Comparison of ENCODE assay signal across 11 mouse cellular contexts in the genomic region with DNA sequence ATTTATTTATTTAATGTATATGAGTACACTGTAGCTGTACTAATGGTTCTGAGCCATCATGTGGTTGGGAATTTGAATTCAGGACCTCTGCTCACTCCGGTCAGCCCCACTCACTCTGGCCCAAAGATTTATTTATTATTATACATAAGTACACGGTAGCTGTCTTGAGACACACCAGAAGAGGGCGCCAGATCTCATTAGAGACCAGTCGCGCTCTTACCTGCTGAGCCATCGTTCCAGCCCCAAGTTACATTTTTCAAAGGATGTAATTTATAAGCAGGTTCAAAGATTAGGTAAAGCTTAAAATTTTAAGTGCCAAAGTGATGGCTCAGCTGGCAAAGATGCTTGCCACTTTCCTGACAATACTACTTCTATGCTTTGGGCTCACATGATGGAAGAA. TPM values are rescaled to one million over a fixed set of nuclear protein-coding genes. Genes with fewer than 3 reads are reported as not detected.
A peak's percentile ranks its signal among the peaks of the same experiment; 100 is the strongest.
DNase-seq lines count a peak whose midpoint lies in the region; ATAC-seq and TF ChIP-seq lines count a peak whose summit lies in the region.
"Had no signal": no experiment of that assay in that cellular context is flagged by ENCODE, and none has a peak within 500 bp of the region (broad histone marks: within the 10 kb centered on the region; RNA-seq: fewer than 3 reads in every experiment).

No protein-coding gene starts in this region.

- no peaks in the 10 kb centered on the region for H3K36me3 ChIP-seq in liver, embryonic 12.5 days
- no peaks in the 10 kb centered on the region for H3K36me3 ChIP-seq in CH12.LX (replicated peaks in 1 of 2; ENCODE audit: control insufficient read depth in 1 of 2, insufficient read depth in 1 of 2, low read length in 1 of 2)
- no peaks in the 10 kb centered on the region for H3K36me3 ChIP-seq in hindbrain, postnatal 0 days (ENCODE audit: insufficient read depth, low read length)
- H3K36me3 ChIP-seq: embryonic facial prominence, embryonic 10.5 days; heart, embryonic 15.5 days had no signal

- ATAC-seq in liver, embryonic 12.5 days: no peak
- ATAC-seq in hindbrain, postnatal 0 days: no peak
- ATAC-seq: midbrain, embryonic 16.5 days had no signal

- no peak overlapping the region for H3K4me2 ChIP-seq in liver, embryonic 12.5 days
- no peak overlapping the region for H3K4me2 ChIP-seq in CH12.LX (ENCODE audit: insufficient read depth, low read depth, poor library complexity, severe bottlenecking)
- no peak overlapping the region for H3K4me2 ChIP-seq in hindbrain, postnatal 0 days (ENCODE audit: low read depth, low read length)
- H3K4me2 ChIP-seq: heart, embryonic 15.5 days had no signal

- peak; percentile 30 to 32 for DNase-seq in cerebellum, postnatal 10 days
- no peak for DNase-seq in cerebellum, postnatal 36 days
- peak; percentile 29 for DNase-seq in liver
- DNase-seq in CH12.LX (ENCODE audit: extremely low read depth): no peak
- peak; percentile 49 for DNase-seq in induced T-regulatory cell, adult 2 months (ENCODE audit: low read depth)
- DNase-seq in hindbrain, postnatal 0 days (ENCODE audit: low spot score): no peak
- no peak for DNase-seq in left cerebral cortex, adult 11 months (ENCODE audit: low spot score)

- H3K79me2 ChIP-seq in CH12.LX (replicated peaks; ENCODE audit: control insufficient read depth, extremely low read depth, insufficient read depth, poor library complexity, severe bottlenecking): no peaks in the 10 kb centered on the region

- H3K27ac ChIP-seq in liver, embryonic 12.5 days: no peak overlapping the region
- no peak overlapping the region for H3K27ac ChIP-seq in CH12.LX (ENCODE audit: insufficient read depth, low read depth)
- no peak overlapping the region for H3K27ac ChIP-seq in hindbrain, postnatal 0 days
- H3K27ac ChIP-seq: embryonic facial prominence, embryonic 10.5 days; heart, embryonic 15.5 days had no signal

- TF ChIP-seq POLR2A in CH12.LX (IDR thresholded peaks at IDR 0.05; ENCODE audit: low read depth, low read length): no peak

- no peak overlapping the region for H3K4me3 ChIP-seq in liver, embryonic 12.5 days
- H3K4me3 ChIP-seq in CH12.LX (replicated peaks in 1 of 3; ENCODE audit: low read depth in 2 of 3, low read length in 2 of 3, poor library complexity in 1 of 3): no peak overlapping the region
- H3K4me3 ChIP-seq in hindbrain, postnatal 0 days (ENCODE audit: low read length): no peak overlapping the region
- H3K4me3 ChIP-seq: embryonic facial prominence, embryonic 10.5 days; heart, embryonic 15.5 days had no signal

- no peak for TF ChIP-seq EP300 in CH12.LX (IDR thresholded peaks at IDR 0.05; ENCODE audit: low read length)

- no peak overlapping the region for H3K9ac ChIP-seq in liver, embryonic 12.5 days
- H3K9ac ChIP-seq in CH12.LX (ENCODE audit: insufficient read depth, low read depth): no peak overlapping the region
- H3K9ac ChIP-seq in hindbrain, postnatal 0 days (replicated peaks; ENCODE audit: low read length): no peak overlapping the region
- H3K9ac ChIP-seq: heart, embryonic 15.5 days had no signal

- 57% methylated on average over 6 of the region's 6 CpGs for WGBS in liver, embryonic 12.5 days (ENCODE audit: insufficient replicate concordance)
- 82% methylated on average over 6 of the region's 6 CpGs for WGBS in hindbrain, postnatal 0 days

- H3K4me1 ChIP-seq in liver, embryonic 12.5 days: peaks cover 61% of the 10 kb centered on the region
- H3K4me1 ChIP-seq in CH12.LX (ENCODE audit: control insufficient read depth in 1 of 2, insufficient read depth in 2 of 2): peaks cover 31 to 73% of the 10 kb centered on the region in 2 experiments
- H3K4me1 ChIP-seq in hindbrain, postnatal 0 days (ENCODE audit: insufficient read depth, low read length): no peaks in the 10 kb centered on the region

- peak; percentile 15 to 58; a peak in 2 of 4 replicates for TF ChIP-seq CTCF in CH12.LX (conservative IDR thresholded peaks at IDR 0.05 in 1 of 2, IDR thresholded peaks at IDR 0.05 in 1 of 2; ENCODE audit: low read depth in 2 of 2, low read length in 2 of 2)
- no peak for TF ChIP-seq CTCF in hindbrain, postnatal 0 days (IDR thresholded peaks at IDR 0.05; ENCODE audit: low read depth)

- no peaks in the 10 kb centered on the region for H3K27me3 ChIP-seq in liver, embryonic 12.5 days (replicated peaks)
- H3K27me3 ChIP-seq in CH12.LX (replicated peaks): no peaks in the 10 kb centered on the region
- H3K27me3 ChIP-seq in hindbrain, postnatal 0 days (ENCODE audit: insufficient read depth, low read length): no peaks in the 10 kb centered on the region
- H3K27me3 ChIP-seq: heart, embryonic 15.5 days had no signal

- peak; percentile 35 for TF ChIP-seq RAD21 in CH12.LX (IDR thresholded peaks at IDR 0.05; ENCODE audit: low read depth, low read length)

- in situ Hi-C loops in CH12.LX (cut with MboI; ENCODE audit: low pct_ligation_motif_present, low pct_unique_long_range_greater_than_20kb, low sequenced_read_pairs): no loop called here

- dilution Hi-C loops in CH12.LX (cut with MboI; ENCODE audit: extremely low pct_ligation_motif_present, extremely low pct_unique_long_range_greater_than_20kb, low sequenced_read_pairs): no loop called here

- H3K9me3 ChIP-seq in liver, embryonic 12.5 days (replicated peaks): no peaks in the 10 kb centered on the region
- peaks cover 2% of the 10 kb centered on the region for H3K9me3 ChIP-seq in CH12.LX (replicated peaks; ENCODE audit: low read length)
- no peaks in the 10 kb centered on the region for H3K9me3 ChIP-seq in hindbrain, postnatal 0 days (ENCODE audit: low read length)
- H3K9me3 ChIP-seq: embryonic facial prominence, embryonic 10.5 days; heart, embryonic 15.5 days had no signal

TF ChIP-seq in CH12.LX, 34 proteins besides CTCF, POLR2A, EP300 and RAD21:
- no peak for TF ChIP-seq RCOR1 (conservative IDR thresholded peaks at IDR 0.05; ENCODE audit: low read depth, low read length)
- TF ChIP-seq E2F4 (IDR thresholded peaks at IDR 0.05; ENCODE audit: insufficient replicate concordance, low read depth, low read length): no peak
- peak; percentile 39; the same call in 1 of the 2 replicates for TF ChIP-seq SMC3 (IDR thresholded peaks at IDR 0.05; ENCODE audit: low read depth, low read length)

RNA-seq across cellular contexts. Expression of a gene that starts 20.9 kb away (rescaled TPM):
- polyA plus RNA-seq in liver, embryonic 12.5 days (2016; fragmentation: Nextera tagmentation; extraction: Ambion mirVana): 107 and 112 TPM in 2 replicates
- total RNA-seq in CH12.LX (2012; rRNA removed): 93.4 and 108 TPM in 2 replicates
- total RNA-seq in CH12.LX (2014; rRNA removed): 182 and 183 TPM in 2 replicates
- 111 and 118 TPM in 2 replicates for polyA plus RNA-seq in CH12.LX (2012; ENCODE audit: insufficient read length, low read depth)
- 56.2 and 75.1 TPM in 2 replicates for total RNA-seq in hindbrain, postnatal 0 days (2014; rRNA removed)
- polyA plus RNA-seq in hindbrain, postnatal 0 days (2015; fragmentation: Nextera tagmentation; extraction: Ambion mirVana): 104 and 111 TPM in 2 replicates

RNA-seq across cellular contexts. Expression of a gene that starts 56.7 kb away (rescaled TPM):
- 245 and 261 TPM in 2 replicates for polyA plus RNA-seq in liver, embryonic 12.5 days (2016; fragmentation: Nextera tagmentation; extraction: Ambion mirVana)
- 67.9 and 127 TPM in 2 replicates for total RNA-seq in CH12.LX (2012; rRNA removed)
- 117 and 170 TPM in 2 replicates for total RNA-seq in CH12.LX (2014; rRNA removed)
- 412 and 485 TPM in 2 replicates for polyA plus RNA-seq in CH12.LX (2012; ENCODE audit: insufficient read length, low read depth)
- total RNA-seq in hindbrain, postnatal 0 days (2014; rRNA removed): 64.4 and 65.3 TPM in 2 replicates
- 634 and 637 TPM in 2 replicates for polyA plus RNA-seq in hindbrain, postnatal 0 days (2015; fragmentation: Nextera tagmentation; extraction: Ambion mirVana)

Comparison
In these comparisons a context has a peak if more than half of its experiments do, and no peak if none do; other contexts are left out.
1. DNase-seq: peak in cerebellum, postnatal 10 days (2 of 2), liver (single experiment) and induced T-regulatory cell, adult 2 months (single experiment); none in cerebellum, postnatal 36 days (0 of 2), CH12.LX (single experiment), hindbrain, postnatal 0 days (single experiment) and left cerebral cortex, adult 11 months (single experiment).